Comparison of ENCODE assay signal across 23 mouse cellular contexts in genomic region chr1:106353993-106354392, GRCm38 (mm10).
"Had no signal": no experiment of that assay in that cellular context is flagged by ENCODE, and none has a peak within 500 bp of the region (broad histone marks: within the 10 kb centered on the region; RNA-seq: fewer than 3 reads in every experiment).

No protein-coding gene starts in this region.

- H3K9ac ChIP-seq: limb, embryonic 15.5 days; liver, embryonic 14.5 days; liver, postnatal 0 days; lung, embryonic 14.5 days; midbrain, embryonic 13.5 days; neural tube, embryonic 12.5 days; neural tube, embryonic 15.5 days; stomach, embryonic 15.5 days had no signal

- H3K4me2 ChIP-seq: limb, embryonic 15.5 days; liver, embryonic 11.5 days; lung, embryonic 14.5 days; midbrain, embryonic 13.5 days; neural tube, embryonic 12.5 days; neural tube, embryonic 15.5 days; stomach, embryonic 15.5 days had no signal

- H3K4me3 ChIP-seq: limb, embryonic 15.5 days; midbrain, embryonic 13.5 days; neural tube, embryonic 12.5 days; neural tube, embryonic 15.5 days; stomach, embryonic 15.5 days had no signal

- H3K27ac ChIP-seq: limb, embryonic 15.5 days; liver, embryonic 14.5 days; macrophage; midbrain, embryonic 13.5 days; neural tube, embryonic 12.5 days; neural tube, embryonic 15.5 days; stomach, embryonic 15.5 days had no signal

- DNase-seq: kidney, adult 18-20 months; kidney, adult 9 months; kidney, postnatal 14 days; kidney, postnatal 4 days; layer of hippocampus, postnatal 36 days; liver, postnatal 0 days; lung, embryonic 14.5 days; right cerebral cortex, adult 18-20 months; right cerebral cortex, postnatal 14 days; right cerebral cortex, postnatal 4 days; thymus, adult 18-20 months; thymus, postnatal 36 days had no signal

- ATAC-seq: intestine, embryonic 16.5 days; liver, postnatal 0 days; lung, postnatal 0 days; midbrain, embryonic 13.5 days; midbrain, embryonic 16.5 days had no signal

- H3K27me3 ChIP-seq: limb, embryonic 15.5 days; midbrain, embryonic 13.5 days; neural tube, embryonic 12.5 days; neural tube, embryonic 15.5 days; stomach, embryonic 15.5 days had no signal

- H3K9me3 ChIP-seq: limb, embryonic 15.5 days; midbrain, embryonic 13.5 days; neural tube, embryonic 12.5 days; neural tube, embryonic 15.5 days; stomach, embryonic 15.5 days had no signal

- H3K4me1 ChIP-seq: limb, embryonic 15.5 days; midbrain, embryonic 13.5 days; neural tube, embryonic 12.5 days; neural tube, embryonic 15.5 days; stomach, embryonic 15.5 days had no signal

- H3K36me3 ChIP-seq: stomach, embryonic 15.5 days had no signal
